Mouse (Mus musculus): Measurements from ENCODE around the gene Slc7a15.
"Not testable (repeated sequence)": the region's sequence is repeated elsewhere in the genome, so short reads cannot be mapped to it uniquely, and the experiment has no call there.

Slc7a15 gene

DNA sequence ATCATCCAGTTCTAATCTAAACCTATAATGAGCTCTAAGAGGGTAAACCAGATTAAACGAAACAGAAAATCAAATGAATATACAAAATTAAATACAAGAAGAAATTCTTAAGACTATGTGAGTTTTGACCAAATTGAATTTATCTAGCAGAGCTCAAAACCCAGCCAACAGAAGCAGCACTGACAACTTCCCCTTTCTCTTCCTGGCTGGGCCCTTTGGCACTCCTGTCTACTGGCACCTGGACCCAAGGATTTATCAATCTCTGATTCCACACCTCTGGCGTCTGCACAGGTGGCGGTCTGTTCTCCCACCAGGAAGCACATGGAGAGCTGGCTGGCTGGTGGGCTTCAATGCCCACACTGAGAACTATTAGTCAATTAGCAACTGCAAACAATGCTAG lies 39.0 kb downstream of the Slc7a15 start:
- DNase-seq (ENCODE audit: low read depth, low spot score): not testable (repeated sequence)

DNA sequence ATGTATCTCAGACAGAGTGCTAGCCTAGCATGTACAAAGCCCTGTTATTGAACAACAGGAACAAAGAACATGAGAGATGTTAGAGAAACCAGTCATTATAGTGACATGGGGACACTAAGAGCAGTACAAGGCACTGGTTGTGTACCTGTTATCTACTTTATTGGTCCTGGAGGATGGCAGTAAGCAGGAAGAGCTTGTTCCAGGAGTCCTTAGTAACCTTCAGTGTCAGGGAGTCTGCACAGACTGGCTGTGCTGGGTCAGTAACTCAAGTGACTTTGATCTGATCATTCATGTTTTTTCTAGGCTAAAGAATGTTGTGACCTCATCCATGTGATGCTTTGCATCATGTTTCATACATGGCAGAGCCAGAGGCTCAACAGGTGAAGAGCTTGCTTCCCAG lies 42.7 kb downstream of the Slc7a15 start:
- DNase-seq (ENCODE audit: low read depth, low spot score): no peak

DNA sequence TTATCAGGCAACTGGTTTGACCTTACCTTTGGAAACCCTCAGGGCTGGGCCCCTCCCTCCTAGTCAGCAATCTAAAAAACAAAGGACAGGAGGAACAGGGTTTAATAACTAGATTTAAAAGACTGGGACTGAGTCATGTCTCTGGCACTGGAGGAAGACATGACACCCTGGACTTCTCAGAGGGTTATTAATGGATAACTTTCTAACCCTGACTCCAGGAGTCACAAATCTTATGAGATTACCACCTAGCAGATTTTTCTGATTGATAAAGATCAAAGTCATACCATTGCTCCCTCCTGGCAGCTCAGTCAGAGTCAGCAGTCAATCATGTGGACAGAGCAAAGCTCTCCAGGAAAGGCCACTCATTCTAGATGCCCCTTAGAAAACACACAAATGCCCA lies 43.4 kb downstream of the Slc7a15 start:
- DNase-seq (ENCODE audit: low read depth, low spot score): no peak

DNA sequence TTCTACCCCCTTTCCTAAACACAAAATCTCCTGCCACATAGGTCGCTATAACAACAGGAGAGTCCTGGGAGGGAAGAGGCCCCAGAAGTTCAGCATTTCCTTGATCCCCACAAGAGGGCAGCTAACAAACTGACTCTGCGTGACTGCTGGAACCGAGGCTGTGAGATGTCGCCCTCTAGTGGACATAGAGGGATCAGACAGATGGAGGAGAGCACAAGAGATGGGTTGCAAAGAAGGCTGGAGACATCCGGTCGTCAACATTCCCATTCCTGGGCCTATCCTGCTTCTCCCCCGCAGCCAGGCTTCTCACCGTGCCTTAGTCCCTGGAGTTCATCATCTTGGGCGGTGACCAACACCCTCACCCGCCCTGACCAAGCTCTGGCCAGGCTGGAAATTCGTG lies 51.5 kb downstream of the Slc7a15 start:
- peak; percentile 36 for DNase-seq (ENCODE audit: low read depth, low spot score)

DNA sequence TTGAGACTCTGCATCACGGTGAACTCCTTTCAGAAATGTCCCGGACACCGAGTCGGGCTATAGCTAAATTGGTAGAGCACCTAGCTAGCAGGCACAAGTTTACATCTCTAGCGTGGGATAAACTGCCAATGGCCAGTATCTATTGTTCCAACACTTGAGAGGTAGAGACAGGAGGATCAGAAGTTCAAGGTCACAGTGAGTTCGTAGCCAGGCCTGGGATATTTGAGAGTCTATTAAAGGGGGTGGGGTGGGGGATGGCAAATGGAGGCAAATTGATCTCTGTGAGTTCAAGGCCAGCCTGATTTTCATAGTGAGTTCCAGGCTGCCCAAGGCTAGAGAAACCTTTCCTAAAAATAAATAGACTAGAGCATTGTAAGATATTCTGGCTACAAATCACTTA lies 52.1 kb downstream of the Slc7a15 start:
- DNase-seq (ENCODE audit: low read depth, low spot score): no peak

DNA sequence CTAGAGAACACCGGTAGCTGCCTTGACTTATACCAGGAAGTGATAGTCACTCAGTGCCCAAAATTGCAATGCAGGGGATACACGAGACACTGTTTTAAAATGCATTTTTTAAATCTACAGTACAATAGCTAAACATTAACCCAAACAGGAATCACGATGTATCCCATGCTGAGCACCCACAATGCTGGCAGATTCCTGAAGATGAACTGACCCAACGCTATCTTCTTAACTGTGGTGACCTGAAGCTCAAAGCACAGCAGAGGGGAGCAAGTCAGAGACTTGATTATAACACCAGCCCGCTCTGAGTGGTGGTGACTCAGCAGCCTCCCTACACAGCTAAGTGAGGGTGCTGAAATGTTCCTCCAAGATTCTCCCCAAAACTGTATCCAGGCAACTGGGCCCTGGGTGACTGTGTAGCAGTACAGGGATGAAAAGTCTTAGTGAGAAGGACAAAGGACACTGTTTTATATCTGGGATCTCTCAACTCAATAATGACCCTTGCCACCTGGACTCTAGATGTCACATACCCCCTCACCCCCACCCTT lies 53.7 kb downstream of the Slc7a15 start:
- no peak for DNase-seq (ENCODE audit: low read depth, low spot score)

DNA sequence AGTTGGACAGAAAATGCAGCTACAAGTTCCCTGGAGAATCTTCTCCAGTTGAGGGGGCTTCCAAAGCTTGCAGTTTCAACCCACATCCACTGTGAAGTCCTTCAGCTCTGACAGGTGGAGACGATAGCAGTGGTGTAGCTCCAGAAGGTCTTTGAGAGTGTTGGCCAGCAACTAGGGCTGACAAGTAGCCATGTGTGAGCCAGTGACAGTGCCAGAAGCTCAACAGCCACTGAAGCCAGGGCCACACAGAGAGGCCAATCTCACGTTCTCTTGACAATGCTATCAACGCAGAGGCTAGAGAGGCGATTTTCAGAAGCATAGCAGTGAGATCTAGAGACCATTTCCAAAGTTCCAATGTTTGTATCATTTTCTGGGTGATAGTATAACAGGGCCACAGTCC lies 56.5 kb downstream of the Slc7a15 start:
- no peak for DNase-seq (ENCODE audit: low read depth, low spot score)

DNA sequence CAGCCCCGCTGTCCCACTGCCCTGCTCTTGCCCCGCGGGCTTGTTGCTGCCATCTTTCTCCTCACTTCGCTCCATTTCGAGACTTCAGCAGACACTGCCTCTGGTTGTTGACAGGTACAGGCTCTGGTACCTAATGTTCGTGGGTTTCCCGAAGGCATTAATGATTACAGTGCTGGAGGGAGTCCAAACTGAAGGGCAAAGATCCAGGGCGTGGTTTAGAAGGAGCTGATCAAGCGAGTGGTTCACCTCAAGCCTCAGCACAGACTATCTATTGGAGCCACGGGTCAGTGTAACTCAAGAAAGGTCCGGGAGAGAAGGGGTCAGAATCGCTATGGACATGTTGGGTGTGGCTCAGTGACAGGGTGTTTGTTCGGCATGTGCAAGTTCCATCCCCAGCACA lies 59.4 kb downstream of the Slc7a15 start:
- no peak for DNase-seq (ENCODE audit: low read depth, low spot score)

DNA sequence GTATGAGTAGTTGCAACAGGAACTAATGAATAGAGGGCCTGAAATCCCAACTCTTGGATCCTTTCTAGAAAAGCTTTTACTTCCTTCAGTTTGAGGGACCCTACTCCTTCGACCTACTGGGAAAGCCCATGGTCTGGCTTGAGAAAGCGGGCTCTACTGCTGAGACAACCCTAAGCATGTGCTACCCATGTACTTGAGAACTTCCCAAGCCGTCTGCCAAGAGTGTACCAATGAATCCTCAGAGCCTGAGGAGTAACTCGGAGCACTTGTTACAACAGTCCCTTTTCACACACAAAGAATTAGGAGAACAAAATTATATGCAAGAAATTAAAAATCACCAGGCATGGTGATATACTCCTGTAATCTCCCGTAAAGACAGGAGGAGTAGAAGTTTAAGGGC lies 61.6 kb downstream of the Slc7a15 start:
- DNase-seq (ENCODE audit: low read depth, low spot score): no peak

DNA sequence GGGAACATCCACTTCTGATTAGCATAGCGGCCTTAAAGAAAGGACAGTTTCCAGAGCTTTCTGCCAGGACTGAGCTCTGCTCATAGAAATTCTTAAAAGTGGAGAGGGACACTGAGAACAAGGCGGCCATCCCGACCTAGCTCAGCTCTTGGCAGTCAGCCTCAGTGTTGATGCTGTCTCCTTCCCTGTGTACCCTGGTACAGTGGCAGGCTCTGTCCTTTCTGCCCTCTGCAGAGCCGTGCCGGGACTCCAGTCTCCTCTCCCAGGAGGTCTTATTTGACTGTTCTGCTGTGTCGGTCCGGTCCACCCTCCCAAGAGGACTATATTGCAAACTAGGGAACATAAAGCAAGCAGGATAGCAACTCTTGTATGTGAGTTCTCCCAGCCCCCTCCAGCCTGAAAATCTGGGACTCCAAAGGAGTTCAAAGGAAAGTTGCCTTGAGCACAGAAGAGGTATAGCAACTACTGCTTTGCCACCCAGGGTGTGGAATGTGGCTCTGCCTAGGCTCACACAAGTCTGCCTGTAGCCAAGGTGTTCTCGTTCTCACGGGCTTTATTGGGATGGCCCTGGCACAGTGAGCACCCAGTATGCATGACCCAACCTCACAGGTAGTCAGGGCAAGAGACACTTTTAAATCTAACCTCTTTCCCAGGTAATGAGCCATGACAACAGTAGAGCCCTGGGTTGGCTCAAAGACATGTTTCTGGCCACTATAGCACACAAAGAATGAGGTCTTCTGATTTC lies 62.5 kb downstream of the Slc7a15 start:
- DNase-seq (ENCODE audit: low read depth, low spot score): no peak

DNA sequence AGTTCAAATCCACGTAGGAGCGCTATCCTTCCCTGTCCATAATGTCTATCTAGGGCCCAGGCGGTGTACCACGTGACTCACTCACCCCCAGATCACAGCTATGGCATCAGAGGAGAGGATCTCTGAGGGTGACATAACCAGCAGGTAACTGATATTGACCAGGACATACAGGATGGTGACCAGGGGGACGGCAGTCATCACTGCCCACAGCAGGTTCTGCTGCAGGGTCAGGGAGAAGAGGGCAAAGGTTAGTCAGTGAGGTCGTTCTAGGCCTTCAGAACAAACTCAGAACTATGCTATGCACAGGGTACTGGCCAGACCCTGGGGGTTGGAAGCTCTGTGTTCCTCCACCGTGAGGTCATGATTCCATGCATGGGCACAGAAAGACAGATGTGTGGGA lies 63.3 kb downstream of the Slc7a15 start:
- no peak for DNase-seq (ENCODE audit: low read depth, low spot score)

DNA sequence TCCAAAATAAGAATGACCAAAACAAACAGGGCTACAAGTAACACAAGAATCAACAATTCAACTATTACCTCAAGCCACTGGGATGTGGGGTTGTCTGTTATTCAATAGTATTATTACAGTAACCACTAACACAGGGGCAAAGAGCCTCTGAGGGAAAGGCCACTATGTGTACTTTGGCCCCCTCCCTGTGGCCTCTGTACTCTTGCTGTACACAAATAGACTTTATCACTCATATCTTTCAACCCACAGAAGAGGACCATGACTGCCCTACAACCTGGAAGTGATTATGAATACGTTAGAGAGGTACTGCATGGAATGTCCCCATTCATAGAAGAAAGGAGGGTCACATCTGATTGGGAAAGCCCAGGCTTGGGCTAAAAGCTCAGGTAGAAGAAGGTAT lies 64.0 kb downstream of the Slc7a15 start:
- DNase-seq (ENCODE audit: low read depth, low spot score): no peak

DNA sequence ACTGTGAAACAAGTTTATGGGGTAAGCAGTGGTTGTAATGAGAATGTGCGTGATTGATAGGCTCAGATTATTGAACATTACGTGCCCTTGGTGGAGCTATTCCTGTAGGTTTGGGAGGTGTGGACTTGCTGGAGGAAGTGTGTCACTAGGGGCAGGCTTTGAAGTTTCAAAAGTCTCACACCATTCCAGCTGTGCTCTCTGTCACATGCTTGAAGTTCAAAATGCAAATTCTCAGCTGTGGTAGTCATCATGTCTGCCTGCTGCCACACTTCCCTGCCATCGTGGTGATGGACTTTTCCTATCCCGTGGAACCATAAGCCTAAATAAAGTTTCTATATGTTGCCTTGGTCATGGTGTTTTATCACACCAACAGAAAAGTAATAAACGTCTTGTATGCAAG lies 71.1 kb downstream of the Slc7a15 start:
- DNase-seq (ENCODE audit: low read depth, low spot score): no peak

DNA sequence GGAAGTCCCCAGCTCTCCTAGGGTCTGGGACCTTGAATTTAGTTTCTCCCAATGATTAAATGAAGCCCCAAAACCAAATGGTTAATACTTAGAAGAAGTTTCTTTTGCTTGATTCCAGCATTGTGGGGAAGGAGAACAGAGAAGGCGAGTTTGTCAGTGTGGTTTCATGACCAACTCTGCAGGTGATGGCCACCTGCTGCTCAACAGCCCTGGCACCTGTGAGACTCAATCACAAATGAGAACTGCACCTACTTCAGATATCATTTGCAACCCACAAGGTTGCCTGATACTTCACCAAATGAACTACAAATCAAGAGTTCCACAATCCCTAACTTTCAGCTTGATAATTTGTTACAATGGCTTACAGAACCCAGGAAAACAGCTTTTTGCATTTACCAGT lies 71.7 kb downstream of the Slc7a15 start:
- DNase-seq (ENCODE audit: low read depth, low spot score): no peak

DNA sequence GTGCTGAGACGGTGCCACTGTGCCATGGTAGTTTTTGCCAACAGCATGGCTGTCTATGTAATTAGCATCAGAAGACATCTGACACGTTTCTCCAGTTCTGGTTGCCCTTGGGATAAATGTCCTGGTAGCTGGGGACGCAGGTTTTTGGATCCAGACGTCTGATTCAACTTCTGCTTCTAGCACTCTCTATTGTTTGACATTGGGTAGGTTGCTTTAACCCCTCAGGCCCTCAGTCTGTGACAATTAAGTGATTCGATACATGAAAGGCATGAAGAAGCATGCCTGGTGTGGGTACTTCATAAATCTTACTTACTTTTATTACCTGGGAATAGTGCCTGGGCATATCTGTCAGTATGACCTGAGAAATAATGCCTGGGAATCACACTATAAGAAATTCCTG lies 74.8 kb downstream of the Slc7a15 start:
- DNase-seq (ENCODE audit: low read depth, low spot score): no peak

DNA sequence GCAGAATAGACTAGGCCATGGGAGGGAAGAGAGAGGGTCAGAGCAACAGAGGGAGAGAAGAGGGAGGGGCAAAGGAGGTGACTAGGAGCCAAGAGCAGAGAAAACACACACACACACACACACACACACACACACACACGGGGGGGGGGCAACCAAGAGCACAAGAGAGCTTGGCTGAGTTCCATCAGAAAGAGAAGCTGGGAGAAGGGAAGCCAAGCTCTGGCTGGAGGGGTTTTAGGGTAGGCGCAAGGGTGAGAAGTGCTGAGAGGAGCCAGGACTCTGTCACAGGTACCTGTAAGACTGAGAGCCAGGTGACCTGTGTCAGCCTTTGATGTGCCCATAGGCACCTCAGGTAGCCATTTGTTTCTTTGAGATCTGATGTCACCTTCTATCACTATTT lies 76.2 kb downstream of the Slc7a15 start:
- no peak for DNase-seq (ENCODE audit: low read depth, low spot score)

DNA sequence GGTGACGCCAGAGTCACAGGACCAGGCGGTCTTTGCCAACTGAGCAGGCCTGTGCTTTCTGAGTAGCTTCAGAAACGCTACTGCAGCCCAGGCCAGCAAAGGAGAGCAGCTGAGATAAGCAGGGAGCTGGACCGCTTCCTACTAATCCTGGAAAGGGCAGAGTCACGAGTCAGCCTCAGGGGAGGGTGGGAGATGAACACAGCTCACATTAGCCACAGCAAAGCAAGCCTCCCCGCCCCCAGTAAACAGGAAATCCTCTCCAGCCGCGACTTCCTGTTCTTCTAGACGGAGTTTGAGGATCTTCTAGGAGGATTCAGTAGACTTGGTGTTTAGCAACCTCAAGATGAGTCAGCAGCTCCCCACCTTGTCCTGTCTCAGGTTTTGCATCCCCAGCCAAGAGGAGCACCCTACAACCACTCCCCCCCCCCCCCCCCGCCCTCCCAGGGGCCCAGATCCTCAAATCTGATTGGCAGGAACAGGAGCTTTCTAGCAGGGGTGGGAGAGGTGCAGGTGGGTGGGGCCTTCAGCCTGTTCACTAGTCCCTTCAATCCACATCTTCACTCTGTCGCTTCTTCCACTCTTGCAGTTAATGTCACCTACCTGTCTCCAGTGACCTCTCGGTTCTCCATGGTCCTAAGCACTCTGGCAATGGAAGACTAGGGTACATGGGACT lies 77.4 kb downstream of the Slc7a15 start:
- DNase-seq (ENCODE audit: low read depth, low spot score): no peak

DNA sequence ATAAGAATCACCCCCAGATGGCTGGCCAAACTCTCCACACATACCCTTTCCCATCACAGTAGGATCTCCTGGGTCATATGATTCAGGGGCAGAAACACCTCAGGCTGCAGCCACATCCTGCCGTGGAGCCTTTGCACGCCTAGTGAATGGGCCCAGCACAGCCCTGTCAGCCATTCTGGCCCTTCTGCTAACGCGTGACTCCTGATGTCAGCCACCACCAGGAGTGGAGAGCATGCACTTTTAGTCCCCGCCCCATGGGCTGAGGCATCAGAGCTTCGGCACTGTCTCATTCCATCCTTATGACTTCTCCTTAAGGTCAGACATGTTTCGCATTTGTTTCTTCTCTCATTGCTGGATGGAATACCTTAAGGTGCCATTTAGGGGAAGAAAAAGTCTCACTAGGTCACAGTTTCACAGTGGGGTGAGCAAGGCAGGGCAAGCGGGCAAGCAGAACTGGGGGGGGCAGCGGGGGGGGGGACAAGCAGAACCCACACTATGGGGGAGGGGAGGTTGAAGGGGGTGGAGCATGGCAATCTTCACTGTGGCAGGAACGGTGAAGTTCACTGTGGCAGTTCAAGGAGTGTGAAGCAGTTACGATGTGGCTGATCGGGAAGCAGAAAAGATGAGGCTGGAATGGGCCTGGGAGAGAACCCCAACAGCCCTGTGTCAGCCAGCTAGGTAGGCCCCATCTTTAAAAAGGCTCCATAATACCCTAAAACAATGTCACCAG lies 79.3 kb downstream of the Slc7a15 start:
- no peak for DNase-seq (ENCODE audit: low read depth, low spot score)

DNA sequence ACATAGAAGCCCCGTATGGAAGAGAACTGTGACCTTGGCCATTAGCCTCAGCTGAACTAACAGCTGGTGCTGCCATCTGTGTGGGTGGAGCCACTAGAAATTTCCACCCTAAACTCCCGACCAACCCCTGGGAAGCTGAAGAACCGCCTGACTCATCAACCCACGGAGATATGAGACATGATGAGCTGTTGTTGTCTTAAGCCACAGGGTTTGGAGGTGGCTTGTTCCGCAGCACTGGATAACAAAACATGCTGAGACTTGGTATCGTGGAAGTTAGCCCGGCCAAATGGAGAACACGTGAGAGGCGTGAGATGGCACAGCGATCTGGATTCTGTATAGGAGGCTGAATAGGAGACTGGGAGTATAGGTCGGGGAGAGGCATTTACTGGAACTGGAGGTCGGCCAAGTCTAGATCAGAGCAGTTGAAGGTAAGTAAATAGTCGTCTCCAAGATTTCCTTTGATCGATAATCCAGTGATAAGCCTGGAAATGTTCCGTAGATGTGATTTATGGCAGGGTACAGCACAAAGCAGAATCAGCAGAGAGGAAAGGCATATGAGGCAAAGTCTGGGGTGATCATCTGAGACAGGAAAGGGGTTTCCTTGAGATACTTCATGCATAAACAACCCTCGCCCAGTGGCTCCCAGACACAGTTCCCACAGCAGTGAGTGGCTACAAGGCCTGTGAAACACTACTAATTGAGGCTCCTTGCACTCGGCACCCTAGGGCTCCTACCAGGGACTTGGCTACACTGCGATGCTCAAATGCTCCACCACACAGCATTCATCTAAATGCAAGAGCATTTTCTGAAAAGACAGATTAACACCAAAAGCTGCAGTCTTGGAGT lies 87.6 kb downstream of the Slc7a15 start:
- no peak for DNase-seq (ENCODE audit: low read depth, low spot score)

DNA sequence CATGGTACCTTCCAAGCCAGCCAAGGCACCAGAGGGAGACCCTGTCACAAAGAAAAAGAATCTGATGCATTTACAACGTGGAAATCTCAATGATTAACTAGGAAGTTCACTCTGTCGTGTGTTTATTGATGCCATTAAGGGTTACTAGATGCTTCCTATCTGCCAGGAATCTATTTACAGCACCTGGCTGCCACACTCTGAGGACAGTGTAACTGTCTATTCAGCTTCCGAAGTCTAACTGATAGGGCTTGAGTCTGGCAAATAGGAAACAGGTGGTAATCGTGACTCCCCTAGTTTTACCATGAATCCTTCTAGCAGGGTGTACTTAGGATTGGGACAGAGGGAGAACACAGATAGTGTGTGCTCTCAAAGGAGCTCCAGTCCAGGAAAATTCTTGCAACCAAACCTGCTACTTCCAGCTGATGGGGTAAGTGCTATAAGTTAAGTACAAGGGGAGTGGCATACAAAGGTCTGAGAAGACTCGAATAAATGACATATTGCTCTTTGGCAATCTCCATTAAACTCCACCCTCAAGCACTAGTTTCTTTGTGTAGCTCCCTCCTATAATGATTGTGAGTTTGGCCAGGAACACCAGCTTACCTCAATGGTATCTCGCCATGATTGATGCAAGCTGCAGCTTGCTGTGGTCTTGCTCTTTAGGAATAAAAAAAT lies 88.4 kb downstream of the Slc7a15 start:
- DNase-seq (ENCODE audit: low read depth, low spot score): no peak

DNA sequence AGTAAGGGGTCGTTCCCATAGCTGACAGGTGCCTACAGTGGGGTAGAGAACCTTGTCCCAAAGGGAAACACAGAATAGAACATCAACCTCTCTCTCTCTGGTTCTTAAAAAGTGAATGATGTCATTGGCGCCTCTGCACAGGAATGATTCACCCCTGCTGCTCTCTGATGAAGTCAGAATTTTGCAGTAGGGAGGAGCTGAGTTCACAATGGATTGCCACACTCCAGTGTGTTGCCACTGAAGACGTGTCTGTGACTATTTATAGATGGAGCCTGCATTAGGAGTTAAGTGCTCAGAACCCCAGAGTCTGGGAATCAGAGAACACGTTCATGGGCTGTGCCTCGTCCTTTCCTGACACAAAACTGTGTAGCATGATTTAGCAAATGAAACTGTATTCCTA lies 89.2 kb downstream of the Slc7a15 start:
- DNase-seq (ENCODE audit: low read depth, low spot score): no peak

All from c-Kit-negative CD71-positive TER-119-positive erythroid progenitor cells, embryonic 14.5 days (primary cell).